Mouse (Mus musculus) midbrain, embryonic 16.5 days (tissue): ENCODE measurements around the gene Omt2a. TPM values are rescaled to one million over a fixed set of nuclear protein-coding genes. Genes with fewer than 3 reads are reported as not detected.
"Not testable (repeated sequence)": the region's sequence is repeated elsewhere in the genome, so short reads cannot be mapped to it uniquely, and the experiment has no call there.

ENCODE experiments used
- ATAC-seq: fragments of 200-750 bp; cut with Nextera tagmentation; 2 replicates; pipeline ENCODE4 v1.8.0; 2017; ENCODE audit warnings: moderate TSS enrichment
- H3K27ac ChIP-seq: fragments of 300-500 bp; sonication (generic); 2 replicates; pipeline ENCODE4 v1.5.1; 2014; ENCODE audit warnings: mild to moderate bottlenecking, low read length, mixed read lengths
- H3K27me3 ChIP-seq: fragments of 300-500 bp; sonication (generic); 2 replicates; pipeline ENCODE4 v1.6.1; 2014; ENCODE audit warnings: low read depth, low read length, mixed read lengths; ENCODE audit not compliant: control insufficient read depth, insufficient read depth
- H3K36me3 ChIP-seq: fragments of 300-500 bp; sonication (generic); 2 replicates; pipeline ENCODE4 v1.6.1; 2014; ENCODE audit warnings: mild to moderate bottlenecking, low read length, moderate library complexity, mixed read lengths; ENCODE audit not compliant: control insufficient read depth, insufficient read depth
- H3K4me1 ChIP-seq: fragments of 300-500 bp; sonication (generic); 2 replicates; pipeline ENCODE4 v1.6.1; 2014; ENCODE audit warnings: mild to moderate bottlenecking, low read length, mixed read lengths; ENCODE audit not compliant: control insufficient read depth, insufficient read depth
- H3K4me2 ChIP-seq: fragments of 300-500 bp; sonication (generic); 2 replicates; pipeline ENCODE4 v1.6.1; 2014; ENCODE audit warnings: mild to moderate bottlenecking, low read length, mixed read lengths
- H3K4me3 ChIP-seq: fragments of 300-500 bp; sonication (generic); 2 replicates; pipeline ENCODE4 v1.5.1; 2014; ENCODE audit warnings: low read depth, mild to moderate bottlenecking, low read length, moderate library complexity, mixed read lengths
- H3K9ac ChIP-seq: fragments of 300-500 bp; sonication (generic); 2 replicates; pipeline ENCODE4 v1.6.1; 2014; ENCODE audit warnings: low read depth, low read length, mixed read lengths
- H3K9me3 ChIP-seq: fragments of 300-500 bp; sonication (generic); replicated peaks from 2 replicates; pipeline ENCODE4 v1.6.1; 2014; ENCODE audit warnings: mild to moderate bottlenecking, low read length, mixed read lengths; ENCODE audit not compliant: control insufficient read depth, poor library complexity, severe bottlenecking
- WGBS: fragments of 180-500 bp; shearing (Covaris S2); extraction: QIAGEN DNeasy Blood & Tissue Kit; methylation state at CpG from one replicate; pipeline ENCODE4 v1.1.7; 2014; 5-methylcytosine and 5-hydroxymethylcytosine counted together
- polyA plus RNA-seq: library from polyadenylated mRNA; unstranded; fragments of >200 nt; fragmentation: Nextera tagmentation; extraction: Ambion mirVana; gene quantifications from 2 replicates; pipeline ENCODE4 v1.2.1, GENCODE M21; 2015

The Omt2a gene
- polyA plus RNA-seq, 1 experiment from 2014 or later: not detected

GRCm38 (mm10) chr9:78327289-78327688 lies 12.7 kb upstream of the Omt2a start, which contains the start of gene Omt2b:
Gene Omt2b (plus strand): TSS chr9:78327589.
- WGBS: 100% methylated on average over 1 of the region's 1 CpGs
- not testable (repeated sequence) for H3K4me2 ChIP-seq, ATAC-seq, H3K4me3 ChIP-seq, H3K27ac ChIP-seq, H3K27me3 ChIP-seq, H3K9me3 ChIP-seq, H3K9ac ChIP-seq, H3K36me3 ChIP-seq, H3K4me1 ChIP-seq

- H3K4me2 ChIP-seq: no peak overlapping the region
- WGBS: 32% methylated on average over 1 of the region's 1 CpGs
- no peaks in the 10 kb centered on the region for H3K4me1 ChIP-seq
- no peaks in the 10 kb centered on the region for H3K9me3 ChIP-seq
- no peaks in the 10 kb centered on the region for H3K27me3 ChIP-seq
- no peak for ATAC-seq
- H3K9ac ChIP-seq: no peak overlapping the region
- H3K36me3 ChIP-seq: no peaks in the 10 kb centered on the region
- no peak overlapping the region for H3K4me3 ChIP-seq
- H3K27ac ChIP-seq: no peak overlapping the region
Observed at GRCm38 (mm10) chr9:78319499-78319898, 4.9 kb upstream of the Omt2a start.

- not testable (repeated sequence) for ATAC-seq, H3K4me3 ChIP-seq
Observed at GRCm38 (mm10) chr9:78308122-78308521, 6.5 kb downstream of the Omt2a start.

GRCm38 (mm10) chr9:78299143-78299542 lies 15.5 kb downstream of the Omt2a start:
- H3K4me3 ChIP-seq, H3K4me2 ChIP-seq, ATAC-seq, H3K9ac ChIP-seq, H3K27me3 ChIP-seq, H3K36me3 ChIP-seq, H3K9me3 ChIP-seq, H3K27ac ChIP-seq, H3K4me1 ChIP-seq: not testable (repeated sequence)
- WGBS: 67% methylated on average over 1 of the region's 1 CpGs

More at GRCm38 (mm10) chr9:78308122-78308521, 6.5 kb downstream of the Omt2a start:
- WGBS: 89% methylated on average over 3 of the region's 3 CpGs
- H3K27ac ChIP-seq, H3K9ac ChIP-seq, H3K4me2 ChIP-seq, H3K36me3 ChIP-seq, H3K27me3 ChIP-seq, H3K9me3 ChIP-seq, H3K4me1 ChIP-seq: not testable (repeated sequence)

DNA sequence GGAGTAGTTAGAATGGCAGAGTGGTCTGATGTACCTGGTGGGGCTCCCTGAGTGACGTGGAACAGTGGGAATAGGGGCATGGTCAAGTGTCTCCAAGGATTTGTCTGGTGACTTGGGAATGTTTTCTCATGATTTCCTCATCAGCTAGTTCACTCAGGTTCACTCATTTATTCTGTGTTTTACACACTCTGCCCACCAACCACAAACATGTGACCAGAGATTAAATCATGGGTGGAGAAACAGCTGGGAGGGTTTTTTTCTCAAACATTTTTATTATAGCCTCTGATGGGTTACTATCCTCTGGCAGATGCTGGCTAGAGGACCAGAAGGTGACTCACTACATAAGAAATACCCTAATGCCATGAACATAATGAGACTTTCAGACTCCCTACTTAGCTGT lies 16.4 kb downstream of the Omt2a start:
- Histone ChIP-seq H3K27ac (no peak overlapping the region), H3K9ac (no peak overlapping the region), H3K4me1 (no peaks in the 10 kb centered on the region), H3K36me3 (no peaks in the 10 kb centered on the region), H3K4me3 (no peak overlapping the region), H3K27me3 (no peaks in the 10 kb centered on the region), H3K9me3 (no peaks in the 10 kb centered on the region), H3K4me2 (no peak overlapping the region)
- ATAC-seq: no peak
- 90% methylated on average over 1 of the region's 1 CpGs for WGBS

- not testable (repeated sequence) for H3K27me3 ChIP-seq, H3K4me1 ChIP-seq, H3K9me3 ChIP-seq, H3K36me3 ChIP-seq, H3K4me2 ChIP-seq, H3K4me3 ChIP-seq, H3K9ac ChIP-seq, H3K27ac ChIP-seq, ATAC-seq
- WGBS: 16% methylated on average over 6 of the region's 6 CpGs
Observed at GRCm38 (mm10) chr9:78296089-78296488, 18.5 kb downstream of the Omt2a start.

DNA sequence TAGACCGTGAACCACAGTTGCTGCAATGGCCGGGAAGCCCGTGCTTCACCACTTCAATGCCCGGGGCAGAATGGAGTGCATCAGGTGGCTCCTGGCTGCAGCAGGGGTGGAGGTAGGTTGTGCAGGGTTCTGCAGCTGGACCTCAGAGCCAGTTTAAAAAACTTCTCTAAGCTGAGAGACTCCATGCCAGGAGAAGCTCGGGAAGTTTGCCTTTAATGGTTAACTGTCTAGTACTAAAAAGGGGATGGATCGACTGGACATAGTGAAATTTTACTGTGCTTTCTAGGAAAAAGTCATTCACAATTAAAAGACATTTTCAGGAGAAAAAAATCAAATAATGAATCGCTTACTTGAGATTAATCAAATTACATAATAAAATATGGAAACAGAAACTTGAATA lies 19.8 kb downstream of the Omt2a start:
- H3K4me1 ChIP-seq, H3K36me3 ChIP-seq, H3K27me3 ChIP-seq, H3K4me3 ChIP-seq, ATAC-seq, H3K9ac ChIP-seq, H3K4me2 ChIP-seq, H3K9me3 ChIP-seq, H3K27ac ChIP-seq: not testable (repeated sequence)
- 92% methylated on average over 4 of the region's 7 CpGs for WGBS

- not testable (repeated sequence) for H3K27me3 ChIP-seq, H3K9me3 ChIP-seq, H3K36me3 ChIP-seq, H3K4me2 ChIP-seq, H3K4me1 ChIP-seq, H3K4me3 ChIP-seq, H3K27ac ChIP-seq, ATAC-seq, H3K9ac ChIP-seq
- 73% methylated on average over 1 of the region's 1 CpGs for WGBS
Observed at GRCm38 (mm10) chr9:78293683-78294082, 20.9 kb downstream of the Omt2a start.

DNA sequence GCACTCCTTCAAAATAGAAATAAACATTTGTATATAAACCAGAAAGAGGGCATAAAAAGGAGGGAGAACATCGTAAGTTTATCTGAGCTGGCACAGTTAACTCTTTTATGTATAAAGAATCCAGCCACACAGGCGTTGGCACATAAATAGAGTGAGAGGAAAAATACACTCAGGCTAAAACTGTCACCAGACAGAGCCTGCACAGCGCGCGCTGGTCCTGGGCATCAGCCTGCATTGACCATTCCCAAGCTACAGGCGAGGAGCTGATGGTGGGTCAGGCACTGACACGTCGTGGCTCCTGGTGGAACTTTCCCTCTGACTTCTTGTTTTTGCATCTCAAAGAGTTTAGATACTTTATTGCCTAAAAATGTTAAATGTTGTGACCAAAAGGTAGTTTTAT lies 22.1 kb downstream of the Omt2a start:
- not testable (repeated sequence) for ATAC-seq, H3K27me3 ChIP-seq, H3K9me3 ChIP-seq, H3K4me1 ChIP-seq, H3K36me3 ChIP-seq, H3K27ac ChIP-seq, H3K9ac ChIP-seq, H3K4me2 ChIP-seq, H3K4me3 ChIP-seq
- 95% methylated on average over 8 of the region's 8 CpGs for WGBS

DNA sequence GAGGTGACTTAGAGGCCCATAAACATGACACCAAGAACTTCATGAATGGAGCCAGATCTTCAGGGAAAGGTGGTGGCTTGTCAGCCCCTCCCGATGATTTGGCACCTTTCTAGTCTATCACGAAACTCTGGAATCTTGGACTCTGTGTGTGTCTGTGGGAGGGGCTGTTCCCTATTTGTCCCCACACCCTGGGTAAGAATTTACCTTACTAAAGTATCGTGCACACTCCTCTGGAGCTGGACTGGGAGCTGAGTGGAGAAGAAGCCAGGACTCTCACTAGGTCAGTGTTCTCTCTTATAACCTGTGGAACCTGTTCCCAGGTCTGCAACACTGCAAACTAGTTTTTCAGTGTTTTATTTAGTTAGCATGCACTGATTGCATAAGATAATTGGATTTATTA lies 24.9 kb downstream of the Omt2a start, which contains the start of gene Gm10639:
Gene Gm10639 (plus strand): TSS at position 201 of the 400 bp plus-strand sequence.
- not testable (repeated sequence) for H3K9me3 ChIP-seq, ATAC-seq, H3K4me2 ChIP-seq, H3K27me3 ChIP-seq, H3K9ac ChIP-seq, H3K27ac ChIP-seq, H3K36me3 ChIP-seq, H3K4me3 ChIP-seq, H3K4me1 ChIP-seq
- WGBS: 91% methylated on average over 3 of the region's 3 CpGs
